ENCODE assay signal across 8 mouse cellular contexts in the genomic region with DNA sequence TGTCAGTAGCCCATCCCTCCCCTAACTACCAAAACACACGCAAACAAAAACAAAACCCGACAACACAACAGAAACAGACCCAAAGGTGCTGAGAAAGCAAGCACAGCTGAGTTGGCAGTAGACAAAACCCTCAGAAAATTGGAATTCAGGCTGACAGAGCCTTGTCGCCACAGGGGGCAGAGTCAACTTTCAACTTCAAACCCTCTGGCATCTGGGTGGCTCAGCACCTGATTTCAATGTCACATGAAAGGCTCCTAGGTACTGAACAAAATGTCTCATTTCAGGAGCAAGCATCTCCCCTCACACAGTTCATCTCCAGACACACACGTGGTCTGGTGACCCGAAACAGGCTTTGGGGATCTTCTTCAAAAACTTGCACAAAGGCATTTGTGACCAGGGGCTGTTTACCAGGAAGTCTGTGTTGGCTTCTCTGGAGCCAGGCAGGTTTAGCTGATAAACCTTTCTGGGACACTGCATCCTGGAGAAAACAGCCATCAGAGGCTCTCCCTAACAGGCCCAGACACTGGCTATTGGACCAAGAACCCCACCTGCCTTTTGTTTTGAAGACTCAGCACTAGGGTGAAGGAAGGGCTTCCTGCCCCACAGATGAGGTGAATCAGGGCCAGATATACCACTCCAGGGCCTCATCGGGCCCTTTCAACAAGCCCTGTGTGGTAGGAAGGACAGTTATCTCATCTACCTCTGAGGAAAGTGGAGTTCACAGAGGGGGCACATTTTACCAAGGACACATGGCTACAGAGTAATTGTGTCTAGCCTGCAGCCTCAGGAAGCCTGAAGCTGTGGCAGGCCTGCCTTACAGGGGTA.
DNase-seq lines count a peak whose midpoint lies in the region; TF ChIP-seq lines count a peak whose summit lies in the region.

No protein-coding gene starts in this region.

- H3K4me3 ChIP-seq in gastrocnemius, adult 2 months: no peak overlapping the region
- H3K4me3 ChIP-seq in spleen, adult 2 months (ENCODE audit: extremely low read depth, insufficient read depth, insufficient read length): no peak overlapping the region
- no peak overlapping the region for H3K4me3 ChIP-seq in midbrain, embryonic 10.5 days

- WGBS in spleen, adult 2 months: 64% methylated on average over 6 of the region's 6 CpGs
- WGBS in midbrain, embryonic 10.5 days: 52% methylated on average over 6 of the region's 6 CpGs

- H3K36me3 ChIP-seq in spleen, adult 2 months (ENCODE audit: control insufficient read depth, insufficient read depth, low read length): no peaks in the 10 kb centered on the region
- H3K36me3 ChIP-seq in midbrain, embryonic 10.5 days: no peaks in the 10 kb centered on the region

- H3K9me3 ChIP-seq in midbrain, embryonic 10.5 days (replicated peaks): no peaks in the 10 kb centered on the region

- peak overlapping the region; percentile 83 for H3K27ac ChIP-seq in gastrocnemius, adult 2 months
- peak overlapping the region; percentile 58 for H3K27ac ChIP-seq in spleen, adult 2 months (ENCODE audit: insufficient read depth, low read length)
- H3K27ac ChIP-seq in midbrain, embryonic 10.5 days (replicated peaks): peak overlapping the region; percentile 67

- H3K4me1 ChIP-seq in spleen, adult 2 months (ENCODE audit: control insufficient read depth, insufficient read depth, insufficient read length): peaks cover 16% of the 10 kb centered on the region; the same call in 1 of the 2 replicates
- H3K4me1 ChIP-seq in midbrain, embryonic 10.5 days: peaks cover 87% of the 10 kb centered on the region

- no peak; the same call in 1 of the 2 replicates for TF ChIP-seq CTCF in gastrocnemius, adult 2 months (IDR thresholded peaks at IDR 0.05)
- no peak for TF ChIP-seq CTCF in spleen, adult 2 months (IDR thresholded peaks at IDR 0.05; ENCODE audit: extremely low read depth, insufficient read depth, insufficient read length, insufficient replicate concordance)

- intact Hi-C loops in gastrocnemius, adult 2 months (cut with DNase I): loop anchor here (5.0 kb wide), 3 partner anchors 38 to 298 kb away; no protein-coding TSS in a partner anchor
- intact Hi-C loops in left cerebral cortex, postnatal 36 days (cut with DNase I): loop anchor here (5.0 kb wide), 2 partner anchors 47 to 177 kb away; no protein-coding TSS in a partner anchor

- no peak for TF ChIP-seq POLR2A in spleen, adult 2 months (IDR thresholded peaks at IDR 0.05; ENCODE audit: low read depth, low read length)

- no peak for DNase-seq in gastrocnemius, adult 2 months
- no peak for DNase-seq in gastrocnemius, adult 18-20 months (ENCODE audit: low spot score)
- no peak for DNase-seq in spleen, adult 2 months (ENCODE audit: low read depth in 1 of 2, low spot score in 2 of 2)
- no peak for DNase-seq in spleen, adult 18-20 months
- no peak for DNase-seq in midbrain, embryonic 10.5 days (ENCODE audit: low spot score)
- DNase-seq in right cerebral cortex, postnatal 4 days: no peak
- DNase-seq in left cerebral cortex, postnatal 36 days (ENCODE audit: low spot score in 2 of 2): no peak
- DNase-seq in lung, postnatal 36 days: no peak

- H3K27me3 ChIP-seq in spleen, adult 2 months (ENCODE audit: control insufficient read depth, insufficient read depth, low read length): no peaks in the 10 kb centered on the region
- no peaks in the 10 kb centered on the region for H3K27me3 ChIP-seq in midbrain, embryonic 10.5 days (ENCODE audit: low read depth, poor library complexity, severe bottlenecking)
